Mouse (Mus musculus) liver, adult 2 months (tissue): ENCODE results near the gene Gm9049. TPM values are rescaled to one million over a fixed set of nuclear protein-coding genes. Genes with fewer than 3 reads are reported as not detected.
A peak's percentile ranks its signal among the peaks of the same experiment; 100 is the strongest.
"Not testable (repeated sequence)": the region's sequence is repeated elsewhere in the genome, so short reads cannot be mapped to it uniquely, and the experiment has no call there.

ENCODE experiments used
- DNase-seq: peaks from one replicate; pipeline ENCODE4 v3.0.0-alpha.2; 2011; ENCODE audit warnings: low read depth, low spot score; ENCODE audit errors: extremely low read depth
- H3K27ac ChIP-seq: fragments of 200-500 bp; replicated peaks from 2 replicates; pipeline ENCODE4 v1.5.1; 2012; ENCODE audit warnings: low read depth, mild to moderate bottlenecking, control low read depth, inconsistent platforms, low read length; ENCODE audit not compliant: insufficient read depth
- H3K27me3 ChIP-seq: fragments of 200-500 bp; 2 replicates; pipeline ENCODE4 v1.6.1; 2012; ENCODE audit warnings: mild to moderate bottlenecking, moderate library complexity, low read length, inconsistent platforms; ENCODE audit not compliant: control insufficient read depth, insufficient read depth
- H3K36me3 ChIP-seq: fragments of 200-500 bp; 2 replicates; pipeline ENCODE4 v1.6.1; 2012; ENCODE audit warnings: low read length, inconsistent platforms; ENCODE audit not compliant: control insufficient read depth, insufficient read depth
- H3K4me1 ChIP-seq: fragments of 200-500 bp; 2 replicates; pipeline ENCODE4 v1.6.1; 2011; ENCODE audit warnings: low read length; ENCODE audit not compliant: control insufficient read depth, insufficient read depth
- H3K4me3 ChIP-seq: fragments of 200-500 bp; 2 replicates; pipeline ENCODE4 v1.5.1; 2011; ENCODE audit warnings: low read depth, mild to moderate bottlenecking, control low read depth, low read length, moderate library complexity; ENCODE audit not compliant: insufficient read depth
- H3K79me2 ChIP-seq: fragments of 200-500 bp; 2 replicates; pipeline ENCODE4 v1.6.1; 2012; ENCODE audit warnings: inconsistent platforms, mild to moderate bottlenecking, low read length, moderate library complexity; ENCODE audit not compliant: control insufficient read depth, insufficient read depth
- H3K9ac ChIP-seq: fragments of 200-500 bp; 2 replicates; pipeline ENCODE4 v1.6.1; 2012; ENCODE audit warnings: low read depth, mild to moderate bottlenecking, control low read depth, inconsistent platforms, low read length
- CTCF ChIP-seq: fragments of 200-500 bp; IDR thresholded peaks from 2 replicates; pipeline ENCODE4 v1.5.1; 2011; ENCODE audit warnings: low read depth, low read length, control low read depth
- POLR2A ChIP-seq: fragments of 200-500 bp; IDR thresholded peaks from 2 replicates; pipeline ENCODE4 v1.6.1; 2011; ENCODE audit warnings: low read length, control low read depth; ENCODE audit not compliant: insufficient read depth; ENCODE audit errors: extremely low read depth
- WGBS: fragments of 180-500 bp; shearing (Covaris S2); methylation state at CpG from one replicate; pipeline ENCODE4 v1.1.7; 2018; 5-methylcytosine and 5-hydroxymethylcytosine counted together
- polyA plus RNA-seq: library from polyadenylated mRNA; depleted of rRNA; stranded (reverse); fragments of >200 nt; gene quantifications from 2 replicates; pipeline ENCODE4 v1.2.3, GENCODE M21; 2012; rRNA removed
- total RNA-seq: library from RNA; depleted of rRNA; stranded (reverse); fragments of >200 nt; gene quantifications from 2 replicates; pipeline ENCODE4 v1.2.3, GENCODE M21; 2014; rRNA removed

Gm9049 gene
- not detected in 2 replicates for total RNA-seq
- not detected in 2 replicates for polyA plus RNA-seq

- not testable (repeated sequence) for DNase-seq
- WGBS = 100% methylated on average over 1 of the region's 11 CpGs
Observed at GRCm38 (mm10) chr10:118354005-118354404, at the start of gene Gm9049. Gene Gm9049 (minus strand): TSS chr10:118354105.

GRCm38 (mm10) chr10:118399917-118400316 lies 46.0 kb upstream of the Gm9049 start:
- WGBS = 79% methylated on average over 16 of the region's 16 CpGs
- no peak for DNase-seq
- no peaks in the 10 kb centered on the region for H3K4me1 ChIP-seq
- no peaks in the 10 kb centered on the region for H3K79me2 ChIP-seq
- no peak for TF ChIP-seq POLR2A
- no peak for TF ChIP-seq CTCF
- H3K27me3 ChIP-seq = no peaks in the 10 kb centered on the region
- no peaks in the 10 kb centered on the region for H3K36me3 ChIP-seq
- H3K4me3 ChIP-seq = no peak overlapping the region
- H3K9ac ChIP-seq = no peak overlapping the region
- H3K27ac ChIP-seq = no peak overlapping the region

More at GRCm38 (mm10) chr10:118354005-118354404, at the start of gene Gm9049:
- not testable (repeated sequence) for H3K4me1 ChIP-seq, H3K27me3 ChIP-seq, H3K9ac ChIP-seq, H3K36me3 ChIP-seq, H3K27ac ChIP-seq, H3K79me2 ChIP-seq, H3K4me3 ChIP-seq

GRCm38 (mm10) chr10:118370443-118370842 lies 16.5 kb upstream of the Gm9049 start:
- Histone ChIP-seq H3K4me1 (no peaks in the 10 kb centered on the region), H3K4me3 (no peak overlapping the region), H3K27ac (no peak overlapping the region), H3K79me2 (no peaks in the 10 kb centered on the region), H3K27me3 (no peaks in the 10 kb centered on the region), H3K36me3 (no peaks in the 10 kb centered on the region), H3K9ac (no peak overlapping the region)
- TF ChIP-seq CTCF (peak; percentile 88), POLR2A (no peak)
- 5% methylated on average over 10 of the region's 10 CpGs for WGBS
- DNase-seq = peak; percentile 51

- H3K27me3 ChIP-seq = no peaks in the 10 kb centered on the region
- H3K9ac ChIP-seq = no peak overlapping the region
- H3K79me2 ChIP-seq = no peaks in the 10 kb centered on the region
- no peak overlapping the region for H3K4me3 ChIP-seq
- TF ChIP-seq POLR2A (no peak), CTCF (no peak)
- WGBS = 90% methylated on average over 9 of the region's 9 CpGs
- H3K27ac ChIP-seq = no peak overlapping the region
- no peak for DNase-seq
- no peaks in the 10 kb centered on the region for H3K36me3 ChIP-seq
- H3K4me1 ChIP-seq = no peaks in the 10 kb centered on the region
Observed at GRCm38 (mm10) chr10:118369518-118369917, 15.6 kb upstream of the Gm9049 start.

GRCm38 (mm10) chr10:118348579-118348978 lies 5.3 kb downstream of the Gm9049 start, which contains the start of gene Gm9048:
Gene Gm9048 (minus strand): TSS chr10:118348679.
- not testable (repeated sequence) for H3K9ac ChIP-seq, H3K4me1 ChIP-seq, H3K36me3 ChIP-seq, H3K27ac ChIP-seq, H3K4me3 ChIP-seq, DNase-seq, H3K27me3 ChIP-seq, H3K79me2 ChIP-seq
- 78% methylated on average over 1 of the region's 14 CpGs for WGBS

- H3K36me3 ChIP-seq, H3K27me3 ChIP-seq, H3K79me2 ChIP-seq: not testable (repeated sequence)
Observed at GRCm38 (mm10) chr10:118343155-118343554, 10.8 kb downstream of the Gm9049 start, which contains the start of gene Gm9046. Gene Gm9046 (minus strand): TSS chr10:118343255.

GRCm38 (mm10) chr10:118337731-118338130 lies 16.2 kb downstream of the Gm9049 start, which contains the start of gene Gm9045:
Gene Gm9045 (minus strand): TSS chr10:118337831.
- no CpG with 5 or more reads among the region's 14 CpGs for WGBS
- H3K79me2 ChIP-seq, H3K36me3 ChIP-seq, H3K27me3 ChIP-seq, DNase-seq, H3K4me1 ChIP-seq, H3K4me3 ChIP-seq, H3K9ac ChIP-seq, H3K27ac ChIP-seq: not testable (repeated sequence)

More at GRCm38 (mm10) chr10:118343155-118343554, 10.8 kb downstream of the Gm9049 start, which contains the start of gene Gm9046:
- no CpG with 5 or more reads among the region's 14 CpGs for WGBS
- not testable (repeated sequence) for DNase-seq, H3K9ac ChIP-seq, H3K27ac ChIP-seq, H3K4me1 ChIP-seq, H3K4me3 ChIP-seq

- not testable (repeated sequence) for DNase-seq, H3K4me3 ChIP-seq, H3K36me3 ChIP-seq, H3K27me3 ChIP-seq, H3K79me2 ChIP-seq, H3K9ac ChIP-seq, H3K27ac ChIP-seq, H3K4me1 ChIP-seq
- no CpG with 5 or more reads among the region's 14 CpGs for WGBS
Observed at GRCm38 (mm10) chr10:118332308-118332707, 21.6 kb downstream of the Gm9049 start, which contains the start of gene Gm9044. Gene Gm9044 (minus strand): TSS chr10:118332408.

GRCm38 (mm10) chr10:118326869-118327268 lies 27.0 kb downstream of the Gm9049 start, which contains the start of gene Gm9040:
Gene Gm9040 (minus strand): TSS chr10:118326969.
- H3K27me3 ChIP-seq, DNase-seq, H3K27ac ChIP-seq, H3K4me3 ChIP-seq, H3K79me2 ChIP-seq, H3K36me3 ChIP-seq, H3K9ac ChIP-seq, H3K4me1 ChIP-seq: not testable (repeated sequence)
- no CpG with 5 or more reads among the region's 11 CpGs for WGBS
